Mouse (Mus musculus): ENCODE measurements around the gene Brdt.

The Brdt gene

DNA sequence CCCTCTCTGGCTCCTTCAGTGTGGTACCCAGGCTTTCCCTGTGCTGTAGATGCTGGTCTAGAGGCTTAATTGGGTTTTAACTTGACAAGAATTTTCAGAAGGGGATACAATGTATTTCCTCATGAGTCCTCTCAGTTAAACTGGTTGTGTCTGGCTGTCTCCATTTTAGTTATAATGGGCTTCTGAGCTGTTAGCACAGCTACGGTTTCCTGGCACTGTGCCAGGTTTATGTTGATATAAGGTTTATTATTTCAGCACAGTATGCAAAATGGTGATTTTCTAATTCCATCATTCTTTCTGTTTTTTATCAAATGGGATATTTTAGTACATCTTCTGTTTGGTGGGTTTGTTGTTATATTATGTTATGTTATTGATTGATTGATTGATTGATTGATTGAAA, 90.7 kb downstream of the Brdt start:
- no peak for DNase-seq

DNA sequence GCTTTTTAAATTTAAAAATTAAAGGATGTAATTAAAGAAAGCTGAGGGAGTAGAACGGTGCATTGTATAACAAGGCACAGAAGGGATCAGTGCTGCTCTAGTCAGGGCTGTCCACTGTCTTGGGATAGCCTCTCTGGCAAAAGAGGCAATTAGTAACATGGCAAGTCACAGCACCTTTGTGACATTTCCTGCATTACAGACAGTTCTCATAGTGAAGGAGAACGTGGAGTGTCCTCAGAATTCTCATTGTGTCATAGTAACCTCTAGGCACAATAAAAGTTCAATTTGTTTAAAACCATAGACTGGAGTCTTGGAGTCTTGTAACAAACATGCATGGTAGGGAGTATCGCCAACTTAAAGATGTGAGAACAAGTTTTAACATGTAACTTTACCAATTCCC, 100.3 kb downstream of the Brdt start, which contains the start of gene Lpcat2b:
TSS of gene Lpcat2b (plus strand) at position 301 of the 400 bp plus-strand sequence.
- DNase-seq: no peak

DNA sequence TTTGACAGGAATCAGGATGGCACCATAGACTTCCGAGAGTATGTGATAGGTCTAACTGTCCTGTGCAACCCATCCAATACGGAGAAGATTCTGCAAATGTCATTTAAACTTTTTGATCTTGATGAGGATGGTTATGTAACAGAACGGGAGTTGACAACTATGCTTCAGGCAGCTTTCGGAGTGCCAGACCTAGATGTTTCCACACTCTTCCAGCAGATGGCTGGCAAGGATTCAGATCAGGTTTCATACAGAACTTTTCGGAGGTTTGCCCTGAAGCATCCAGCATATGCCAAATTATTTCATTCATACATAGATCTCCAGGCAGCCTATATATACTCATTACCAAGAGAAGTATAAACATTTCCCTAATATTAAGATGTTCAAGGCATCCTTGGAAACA, 103.0 kb downstream of the Brdt start:
- no peak for DNase-seq

DNA sequence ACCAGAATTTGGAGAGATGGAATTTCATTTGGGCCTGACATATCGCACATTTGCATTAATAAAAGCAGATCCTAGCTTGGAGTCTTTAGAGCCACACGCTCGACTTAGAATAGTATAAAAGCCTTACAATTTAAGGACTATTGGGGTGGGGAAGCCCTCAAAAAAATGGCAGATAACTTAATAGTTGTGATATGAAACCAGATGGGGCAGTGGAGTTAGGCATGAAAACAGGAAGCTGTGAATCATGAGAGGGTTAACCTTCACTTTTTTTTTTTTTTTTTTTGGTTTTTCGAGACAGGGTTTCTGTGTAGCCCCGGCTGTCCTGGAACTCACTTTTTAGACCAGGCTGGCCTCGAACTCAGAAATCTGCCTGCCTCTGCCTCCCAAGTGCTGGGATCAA, 105.2 kb downstream of the Brdt start:
- no peak for DNase-seq

All from lung, postnatal 14 days (tissue).